Mouse (Mus musculus): ENCODE results near the gene Chst8. TPM values are rescaled to one million over a fixed set of nuclear protein-coding genes. Genes with fewer than 3 reads are reported as not detected.

The Chst8 gene
- polyA plus RNA-seq (2014; fragmentation: Illumina TruSeq; extraction: RNeasy Lipid Tissue Mini Kit (QIAGEN cat#74804); ENCODE audit: low read depth, low replicate concordance) = not detected

GRCm38 (mm10) chr7:34812531-34813111 is at the start of gene Chst8:
TSS of gene Chst8 (minus strand) at chr7:34812711.

GRCm38 (mm10) chr7:34656632-34657031 is 155.9 kb downstream of the Chst8 start, which contains the start of gene Kctd15:
TSS of gene Kctd15 (minus strand) at chr7:34656732.

Other genes starting within 250 kb of the Chst8 start
- 2.7 TPM for gene Kctd15, start 156.0 kb downstream of the Chst8 start, polyA plus RNA-seq (2014; fragmentation: Illumina TruSeq; extraction: RNeasy Lipid Tissue Mini Kit (QIAGEN cat#74804); ENCODE audit: low read depth, low replicate concordance)
- gene Pepd, start 99.7 kb upstream of the Chst8 start, polyA plus RNA-seq (2014; fragmentation: Illumina TruSeq; extraction: RNeasy Lipid Tissue Mini Kit (QIAGEN cat#74804); ENCODE audit: low read depth, low replicate concordance) = 24.3 TPM
- 14.5 TPM for gene Cebpg, start 243.9 kb upstream of the Chst8 start, polyA plus RNA-seq (2014; fragmentation: Illumina TruSeq; extraction: RNeasy Lipid Tissue Mini Kit (QIAGEN cat#74804); ENCODE audit: low read depth, low replicate concordance)